Mouse (Mus musculus): ENCODE measurements around the gene P2ry1. TPM values are rescaled to one million over a fixed set of nuclear protein-coding genes. Genes with fewer than 3 reads are reported as not detected.

Gene P2ry1
- total RNA-seq (2023) = not detected in 4 replicates

DNA sequence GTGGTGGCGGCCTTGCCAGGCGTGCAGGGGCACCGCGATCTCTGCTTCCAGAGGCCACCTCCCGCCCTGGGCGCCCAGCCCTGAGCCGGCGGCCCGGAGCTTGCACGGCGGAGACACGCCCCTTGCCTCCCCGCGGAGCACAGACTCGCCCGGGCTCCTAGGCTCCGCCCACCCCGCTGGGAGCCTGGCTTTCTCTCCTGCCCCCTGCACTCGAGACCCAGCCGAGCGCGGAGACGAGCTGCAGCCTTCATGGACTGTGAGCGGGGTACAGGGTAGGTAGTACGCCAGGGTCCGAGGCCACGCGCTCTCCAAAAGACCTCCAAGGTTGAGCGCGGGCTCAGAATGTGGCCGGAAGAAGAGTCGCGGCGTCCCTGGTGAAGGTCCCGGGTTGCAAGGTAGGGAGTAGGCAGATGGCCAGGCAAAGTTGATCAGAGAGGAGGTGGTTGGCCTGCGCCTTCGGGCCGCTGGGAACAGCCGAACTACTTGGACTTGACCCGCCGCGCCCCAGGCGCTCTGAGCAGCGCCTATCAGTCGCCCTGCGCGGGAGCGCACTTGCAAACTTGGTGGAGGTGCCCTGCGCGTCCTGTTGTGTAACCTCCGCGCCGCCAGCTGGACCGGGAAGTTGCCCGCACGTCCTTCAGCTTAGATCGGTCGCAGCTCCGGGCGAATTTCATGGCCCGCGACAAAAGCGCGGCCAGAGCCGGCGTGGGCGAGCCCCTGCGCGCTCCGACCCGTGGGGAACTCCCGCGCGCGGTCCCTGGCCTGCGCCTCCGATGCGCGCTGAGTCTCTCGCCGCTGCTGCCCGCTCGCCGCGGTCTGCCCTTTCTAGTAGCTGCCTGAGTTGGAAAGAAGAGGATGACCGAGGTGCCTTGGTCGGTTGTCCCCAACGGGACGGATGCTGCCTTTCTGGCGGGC lies at the start of gene P2ry1:
TSS of gene P2ry1 (plus strand) at position 209 of the 915 bp plus-strand sequence.

Measured in B cell, adult 62 days (primary cell).